Mouse (Mus musculus) liver, postnatal 0 days (tissue): Measurements from ENCODE around the gene Olfr160.

Experiments used
- CTCF ChIP-seq: sonication (generic); IDR thresholded peaks from 2 replicates; pipeline ENCODE4 v1.5.1; 2016; ENCODE audit warnings: antibody characterized with exemption, low read depth
- EP300 ChIP-seq: IDR thresholded peaks from 2 replicates; pipeline ENCODE4 v1.6.1; 2016; ENCODE audit warnings: antibody characterized with exemption, low read depth, mild to moderate bottlenecking

DNA sequence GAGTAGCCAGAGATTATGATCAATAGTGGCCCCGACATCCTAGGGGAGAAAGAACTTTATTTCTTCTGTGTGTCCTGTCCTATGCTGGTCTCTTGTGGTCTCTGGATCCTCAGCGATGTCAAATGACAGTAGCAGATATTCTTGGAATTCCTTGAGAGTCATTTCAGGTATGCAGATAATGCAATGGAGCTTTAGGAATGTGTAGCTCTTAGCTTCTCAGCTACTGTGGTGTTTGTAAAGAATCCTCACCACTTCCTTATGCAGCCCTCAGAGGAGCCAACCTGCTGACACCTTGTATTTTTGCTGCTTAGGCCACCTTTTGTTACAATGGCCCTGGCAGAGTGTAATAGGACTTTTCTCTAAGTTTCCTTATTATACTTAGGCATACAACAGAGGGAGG lies 51.4 kb downstream of the Olfr160 start:
- no peak for TF ChIP-seq CTCF
- TF ChIP-seq EP300, result no peak
